Mouse (Mus musculus): ENCODE measurements around the gene Vmn1r143.
"Not testable (repeated sequence)": the region's sequence is repeated elsewhere in the genome, so short reads cannot be mapped to it uniquely, and the experiment has no call there.

Gene Vmn1r143

GRCm38 (mm10) chr7:22189077-22189476 lies at the start of gene Vmn1r143:
Gene Vmn1r143, plus strand, starts transcription at chr7:22189377.
- not testable (repeated sequence) for DNase-seq (ENCODE audit: low spot score in 2 of 2)

GRCm38 (mm10) chr7:22163935-22164334 lies 25.2 kb upstream of the Vmn1r143 start, which contains the start of gene Vmn1r142:
Gene Vmn1r142, minus strand, starts transcription at chr7:22164035.
- not testable (repeated sequence) for DNase-seq (ENCODE audit: low spot score in 2 of 2)

GRCm38 (mm10) chr7:22201164-22201563 lies 12.0 kb downstream of the Vmn1r143 start, which contains the start of gene Gm8653:
Gene Gm8653, minus strand, starts transcription at chr7:22201264.
- DNase-seq (ENCODE audit: low spot score in 2 of 2): not testable (repeated sequence)

- not testable (repeated sequence) for DNase-seq (ENCODE audit: low spot score in 2 of 2)
Measured at GRCm38 (mm10) chr7:22229384-22229783, 40.2 kb downstream of the Vmn1r143 start, which contains the start of gene Gm8453. Gene Gm8453, minus strand, starts transcription at chr7:22229484.
